Mouse (Mus musculus) kidney, embryonic 16.5 days (tissue): ENCODE measurements at regions not wholly inside any gene's neighbourhood (a gene's known extent, or its start where the extent isn't known, plus 50 kb on each side); places are given as distances from the start of the nearest gene placed in this dataset.

Experiments
- ATAC-seq: fragments of 200-750 bp; cut with Nextera tagmentation; 2 replicates; pipeline ENCODE4 v1.8.0; 2017; ENCODE audit warnings: moderate TSS enrichment; ENCODE audit not compliant: low FRiP score, low TSS enrichment
- H3K27ac ChIP-seq: fragments of 300-500 bp; sonication (generic); 2 replicates; pipeline ENCODE4 v1.5.1; 2014; ENCODE audit warnings: low read length
- H3K27me3 ChIP-seq: fragments of 300-500 bp; sonication (generic); 2 replicates; pipeline ENCODE4 v1.6.1; 2014; ENCODE audit warnings: low read length, control low read depth, mixed read lengths; ENCODE audit not compliant: insufficient read depth
- H3K36me3 ChIP-seq: fragments of 300-500 bp; sonication (generic); 2 replicates; pipeline ENCODE4 v1.6.1; 2014; ENCODE audit warnings: low read length, control low read depth, mixed read lengths; ENCODE audit not compliant: insufficient read depth
- H3K4me1 ChIP-seq: fragments of 300-500 bp; sonication (generic); 2 replicates; pipeline ENCODE4 v1.6.1; 2014; ENCODE audit warnings: low read length, control low read depth, mixed read lengths; ENCODE audit not compliant: insufficient read depth
- H3K4me2 ChIP-seq: fragments of 300-500 bp; sonication (generic); replicated peaks from 2 replicates; pipeline ENCODE4 v1.6.1; 2014; ENCODE audit warnings: low read depth, low read length
- H3K4me3 ChIP-seq: fragments of 300-500 bp; sonication (generic); 2 replicates; pipeline ENCODE4 v1.5.1; 2014; ENCODE audit warnings: mild to moderate bottlenecking, low read length
- H3K9ac ChIP-seq: fragments of 300-500 bp; sonication (generic); replicated peaks from 2 replicates; pipeline ENCODE4 v1.6.1; 2014; ENCODE audit warnings: low read length
- H3K9me3 ChIP-seq: fragments of 300-500 bp; sonication (generic); 2 replicates; pipeline ENCODE4 v1.6.1; 2016; ENCODE audit warnings: low read length, control low read depth
- WGBS: fragments of 180-500 bp; shearing (Covaris S2); extraction: QIAGEN DNeasy Blood & Tissue Kit; methylation state at CpG from one replicate; pipeline ENCODE4 v1.1.7; 2014; 5-methylcytosine and 5-hydroxymethylcytosine counted together

DNA sequence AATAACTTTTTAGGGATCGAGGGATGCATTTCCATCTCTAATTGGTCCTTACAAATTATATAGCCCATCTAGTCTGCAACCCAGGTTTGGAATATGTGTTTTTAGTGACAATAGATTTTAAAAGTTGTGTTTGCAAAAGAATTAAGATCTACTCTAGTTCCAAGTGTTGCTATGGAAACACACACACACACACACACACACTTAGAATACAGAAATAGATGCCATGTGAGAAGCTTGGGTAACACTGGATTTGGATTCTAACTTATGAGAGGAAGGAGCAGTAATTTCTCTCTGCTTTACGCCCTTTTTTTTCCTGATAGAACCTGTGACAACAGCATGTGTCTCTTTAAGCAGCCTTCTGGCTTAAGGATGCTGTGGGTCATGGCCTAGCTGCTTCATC is 297.8 kb downstream of the Etaa1 start:
- no peaks in the 10 kb centered on the region for H3K36me3 ChIP-seq
- no peak overlapping the region for H3K4me3 ChIP-seq
- H3K4me2 ChIP-seq = no peak overlapping the region
- H3K27me3 ChIP-seq = no peaks in the 10 kb centered on the region
- 84% methylated on average over 2 of the region's 2 CpGs for WGBS
- no peaks in the 10 kb centered on the region for H3K4me1 ChIP-seq
- no peak overlapping the region for H3K27ac ChIP-seq
- no peaks in the 10 kb centered on the region for H3K9me3 ChIP-seq
- no peak overlapping the region for H3K9ac ChIP-seq
- ATAC-seq = no peak

GRCm38 (mm10) chr11:17657720-17658119 is 296.0 kb downstream of the Etaa1 start:
- no peaks in the 10 kb centered on the region for H3K4me1 ChIP-seq
- no peaks in the 10 kb centered on the region for H3K9me3 ChIP-seq
- no peak overlapping the region for H3K4me2 ChIP-seq
- H3K4me3 ChIP-seq = no peak overlapping the region
- 72% methylated on average over 3 of the region's 3 CpGs for WGBS
- no peaks in the 10 kb centered on the region for H3K27me3 ChIP-seq
- no peak overlapping the region for H3K9ac ChIP-seq
- ATAC-seq = no peak
- no peaks in the 10 kb centered on the region for H3K36me3 ChIP-seq
- H3K27ac ChIP-seq = no peak overlapping the region

DNA sequence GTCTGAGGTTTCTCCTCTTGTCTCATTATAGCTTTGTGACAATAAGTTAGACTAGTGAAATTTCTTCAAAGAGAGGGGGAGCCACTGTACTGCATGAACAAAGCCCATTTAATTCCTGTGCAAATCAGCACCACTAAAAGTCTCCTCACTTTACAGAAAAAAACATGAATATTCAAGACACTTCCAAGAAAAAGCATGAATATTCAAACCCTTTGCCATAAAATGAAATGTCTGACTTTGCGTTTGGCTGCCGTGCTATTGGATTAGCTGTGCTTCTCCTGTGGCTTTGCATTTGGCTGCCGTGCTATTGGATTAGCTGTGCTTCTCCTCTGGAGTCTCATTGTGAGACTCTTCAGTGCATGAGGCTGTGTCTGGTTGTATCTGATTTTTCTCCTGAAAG is 295.4 kb downstream of the Etaa1 start:
- H3K36me3 ChIP-seq = no peaks in the 10 kb centered on the region
- no peaks in the 10 kb centered on the region for H3K27me3 ChIP-seq
- H3K9ac ChIP-seq = no peak overlapping the region
- no peaks in the 10 kb centered on the region for H3K9me3 ChIP-seq
- WGBS = 75% methylated on average over 3 of the region's 3 CpGs
- no peak for ATAC-seq
- no peaks in the 10 kb centered on the region for H3K4me1 ChIP-seq
- no peak overlapping the region for H3K4me3 ChIP-seq
- H3K27ac ChIP-seq = no peak overlapping the region
- H3K4me2 ChIP-seq = no peak overlapping the region

DNA sequence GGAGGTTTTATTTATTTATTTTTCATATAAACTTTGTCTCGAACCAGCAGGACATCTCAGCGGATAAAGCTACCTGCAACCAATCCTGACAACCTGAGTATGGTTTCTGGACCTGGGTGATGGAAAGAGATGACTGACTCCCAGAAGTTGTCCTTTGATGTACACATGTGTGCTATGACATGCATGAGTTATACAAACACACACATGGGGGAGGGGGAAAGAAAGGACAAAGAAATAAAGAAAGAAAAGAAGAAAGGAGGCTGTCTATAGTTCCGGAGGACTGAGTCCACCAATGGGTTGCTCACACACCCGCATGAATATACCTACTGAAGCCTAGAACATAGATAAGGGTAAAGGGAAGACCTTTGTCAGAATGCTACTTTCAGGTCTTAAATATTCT is 295.0 kb downstream of the Etaa1 start:
- 90% methylated on average over 4 of the region's 4 CpGs for WGBS
- H3K9me3 ChIP-seq = no peaks in the 10 kb centered on the region

DNA sequence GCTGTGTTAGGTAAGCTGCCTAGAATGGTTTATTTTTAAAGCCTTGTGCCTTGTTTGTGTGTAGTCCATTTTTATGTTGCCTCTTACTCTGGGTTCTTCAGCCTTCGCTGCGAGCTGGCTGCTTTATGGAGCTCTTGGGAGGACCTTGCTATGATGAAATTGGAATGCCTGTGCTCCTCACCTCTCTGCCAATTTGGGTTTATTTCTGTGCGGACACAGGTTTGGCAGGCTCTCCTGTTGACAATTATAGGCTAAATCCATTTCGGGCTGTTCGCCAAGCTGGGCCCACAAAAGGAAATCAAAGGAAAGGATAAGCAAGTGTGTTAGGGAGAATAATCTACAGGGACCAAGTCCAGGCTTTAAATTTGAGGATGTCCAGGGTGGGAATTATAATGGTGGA is 289.8 kb downstream of the Etaa1 start:
- Histone ChIP-seq H3K9me3 (no peaks in the 10 kb centered on the region), H3K36me3 (no peaks in the 10 kb centered on the region)

More for the DNA sequence above, 295.0 kb downstream of the Etaa1 start:
- ATAC-seq = no peak
- Histone ChIP-seq H3K36me3 (no peaks in the 10 kb centered on the region), H3K4me3 (no peak overlapping the region), H3K27ac (no peak overlapping the region), H3K27me3 (no peaks in the 10 kb centered on the region), H3K4me2 (no peak overlapping the region), H3K9ac (no peak overlapping the region), H3K4me1 (no peaks in the 10 kb centered on the region)

GRCm38 (mm10) chr11:17665624-17666552 is 287.8 kb downstream of the Etaa1 start:
- Histone ChIP-seq H3K9ac (no peak overlapping the region), H3K4me2 (no peak overlapping the region), H3K4me1 (no peaks in the 10 kb centered on the region), H3K27ac (no peak overlapping the region), H3K27me3 (no peaks in the 10 kb centered on the region), H3K36me3 (no peaks in the 10 kb centered on the region), H3K4me3 (no peak overlapping the region), H3K9me3 (no peaks in the 10 kb centered on the region)
- no peak for ATAC-seq
- 73% methylated on average over 11 of the region's 11 CpGs for WGBS

More for the DNA sequence above, 289.8 kb downstream of the Etaa1 start:
- H3K27me3 ChIP-seq = no peaks in the 10 kb centered on the region
- WGBS = 68% methylated on average over 5 of the region's 5 CpGs
- H3K4me2 ChIP-seq = no peak overlapping the region
- H3K4me1 ChIP-seq = no peaks in the 10 kb centered on the region
- no peak overlapping the region for H3K27ac ChIP-seq
- ATAC-seq = no peak
- no peak overlapping the region for H3K9ac ChIP-seq
- no peak overlapping the region for H3K4me3 ChIP-seq

GRCm38 (mm10) chr11:17680998-17681397 is 272.7 kb downstream of the Etaa1 start:
- no peak overlapping the region for H3K4me2 ChIP-seq
- H3K36me3 ChIP-seq = no peaks in the 10 kb centered on the region
- WGBS = 67% methylated on average over 4 of the region's 4 CpGs
- H3K4me3 ChIP-seq = no peak overlapping the region
- no peak overlapping the region for H3K9ac ChIP-seq
- no peaks in the 10 kb centered on the region for H3K4me1 ChIP-seq
- H3K27ac ChIP-seq = no peak overlapping the region
- ATAC-seq = no peak
- H3K9me3 ChIP-seq = peaks cover 7% of the 10 kb centered on the region
- no peaks in the 10 kb centered on the region for H3K27me3 ChIP-seq

- Histone ChIP-seq H3K36me3 (no peaks in the 10 kb centered on the region), H3K27ac (no peak overlapping the region), H3K27me3 (no peaks in the 10 kb centered on the region), H3K9me3 (peaks cover 7% of the 10 kb centered on the region), H3K9ac (no peak overlapping the region), H3K4me1 (peaks cover 4% of the 10 kb centered on the region; the same call in 1 of the 2 replicates), H3K4me2 (no peak overlapping the region), H3K4me3 (no peak overlapping the region)
- 36% methylated on average over 4 of the region's 4 CpGs for WGBS
- ATAC-seq = 0 out of 2 replicates have a peak, but pooled peaks have one; percentile 39
Measured at GRCm38 (mm10) chr11:17685711-17686113, 268.0 kb downstream of the Etaa1 start.

DNA sequence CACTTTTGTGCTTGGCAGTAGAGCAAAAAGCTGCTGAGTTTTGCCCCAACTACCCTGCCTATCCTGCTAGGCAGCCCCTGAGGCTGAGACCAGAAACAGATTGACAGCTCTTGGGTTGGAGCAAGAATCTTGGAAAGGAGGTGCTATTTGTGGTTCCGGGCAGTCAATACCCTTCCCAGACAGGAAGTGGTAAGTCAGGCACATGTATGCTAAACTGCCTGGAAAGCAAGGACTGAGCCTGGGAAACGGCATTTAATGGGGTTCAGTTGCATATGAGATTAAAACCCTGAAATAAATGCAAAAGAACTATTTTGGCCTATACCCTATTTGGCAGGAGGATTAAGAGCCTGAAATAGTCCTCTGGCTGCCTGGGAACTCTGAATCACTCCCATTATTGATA is 266.9 kb downstream of the Etaa1 start:
- Histone ChIP-seq H3K4me1 (peaks cover 4% of the 10 kb centered on the region; the same call in 1 of the 2 replicates), H3K27ac (0 out of 2 replicates have a peak overlapping the region, but pooled peaks have one; percentile 15), H3K4me3 (no peak overlapping the region), H3K27me3 (no peaks in the 10 kb centered on the region), H3K4me2 (no peak overlapping the region), H3K9me3 (peaks cover 6% of the 10 kb centered on the region), H3K9ac (no peak overlapping the region), H3K36me3 (no peaks in the 10 kb centered on the region)
- no peak for ATAC-seq
- 40% methylated on average over 2 of the region's 2 CpGs for WGBS

- H3K27me3 ChIP-seq = no peaks in the 10 kb centered on the region
- H3K4me2 ChIP-seq = no peak overlapping the region
- ATAC-seq = no peak
- H3K9ac ChIP-seq = no peak overlapping the region
- no peak overlapping the region for H3K27ac ChIP-seq
- H3K4me3 ChIP-seq = no peak overlapping the region
- H3K36me3 ChIP-seq = no peaks in the 10 kb centered on the region
- H3K4me1 ChIP-seq = no peaks in the 10 kb centered on the region
- 17% methylated on average over 2 of the region's 2 CpGs for WGBS
- no peaks in the 10 kb centered on the region for H3K9me3 ChIP-seq
Measured at GRCm38 (mm10) chr11:17694145-17694544, 259.5 kb downstream of the Etaa1 start.
